Mouse (Mus musculus): ENCODE measurements around the gene Gm21987. TPM values are rescaled to one million over a fixed set of nuclear protein-coding genes. Genes with fewer than 3 reads are reported as not detected.

The Gm21987 gene
- not detected for polyA plus RNA-seq (2015; fragmentation: Illumina TruSeq; extraction: RNeasy Lipid Tissue Mini Kit (QIAGEN cat#74804); ENCODE audit: low read depth, low replicate concordance)

DNA sequence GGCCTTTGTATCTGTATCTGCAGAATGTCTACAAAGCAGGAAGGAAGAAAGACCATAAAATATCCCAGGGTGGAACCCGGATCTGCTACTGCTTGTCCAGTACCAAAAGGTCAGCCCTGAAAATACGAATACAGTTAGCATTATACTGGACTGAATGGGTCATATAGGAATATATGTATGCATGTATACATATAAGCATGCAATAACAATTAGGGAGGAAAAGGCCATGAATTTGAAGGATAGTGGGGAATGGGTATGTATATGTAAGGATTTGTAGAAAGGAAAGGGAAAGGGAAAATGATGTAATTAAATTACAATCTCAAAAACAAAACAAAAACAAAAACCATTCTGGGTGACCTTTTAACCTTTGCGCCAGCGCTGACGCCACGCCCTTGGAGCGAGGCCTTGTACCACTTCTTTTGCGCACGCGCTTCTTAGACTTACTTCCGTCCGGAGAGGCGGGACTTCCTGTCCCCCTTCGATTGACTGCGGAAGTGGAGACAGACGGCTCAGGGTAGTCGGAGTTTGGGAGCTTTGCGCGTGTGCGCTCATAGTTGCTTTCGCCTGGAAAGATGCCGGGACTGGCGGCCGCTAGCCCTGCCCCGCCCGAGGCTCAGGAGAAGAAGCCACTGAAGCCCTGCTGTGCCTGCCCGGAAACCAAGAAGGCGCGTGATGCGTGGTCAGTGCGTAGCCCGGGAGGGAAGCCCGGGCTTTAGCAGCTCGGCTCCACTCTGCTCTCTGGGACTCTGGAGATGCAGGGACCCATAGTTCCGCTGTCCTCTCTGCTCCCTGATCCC lies at the start of gene Gm21987, which contains the start of gene Cox17:
TSS of gene Gm21987 (plus strand) at position 512 of the 797 bp plus-strand sequence.
TSS of gene Cox17 (plus strand) at position 463 of the 797 bp plus-strand sequence.

DNA sequence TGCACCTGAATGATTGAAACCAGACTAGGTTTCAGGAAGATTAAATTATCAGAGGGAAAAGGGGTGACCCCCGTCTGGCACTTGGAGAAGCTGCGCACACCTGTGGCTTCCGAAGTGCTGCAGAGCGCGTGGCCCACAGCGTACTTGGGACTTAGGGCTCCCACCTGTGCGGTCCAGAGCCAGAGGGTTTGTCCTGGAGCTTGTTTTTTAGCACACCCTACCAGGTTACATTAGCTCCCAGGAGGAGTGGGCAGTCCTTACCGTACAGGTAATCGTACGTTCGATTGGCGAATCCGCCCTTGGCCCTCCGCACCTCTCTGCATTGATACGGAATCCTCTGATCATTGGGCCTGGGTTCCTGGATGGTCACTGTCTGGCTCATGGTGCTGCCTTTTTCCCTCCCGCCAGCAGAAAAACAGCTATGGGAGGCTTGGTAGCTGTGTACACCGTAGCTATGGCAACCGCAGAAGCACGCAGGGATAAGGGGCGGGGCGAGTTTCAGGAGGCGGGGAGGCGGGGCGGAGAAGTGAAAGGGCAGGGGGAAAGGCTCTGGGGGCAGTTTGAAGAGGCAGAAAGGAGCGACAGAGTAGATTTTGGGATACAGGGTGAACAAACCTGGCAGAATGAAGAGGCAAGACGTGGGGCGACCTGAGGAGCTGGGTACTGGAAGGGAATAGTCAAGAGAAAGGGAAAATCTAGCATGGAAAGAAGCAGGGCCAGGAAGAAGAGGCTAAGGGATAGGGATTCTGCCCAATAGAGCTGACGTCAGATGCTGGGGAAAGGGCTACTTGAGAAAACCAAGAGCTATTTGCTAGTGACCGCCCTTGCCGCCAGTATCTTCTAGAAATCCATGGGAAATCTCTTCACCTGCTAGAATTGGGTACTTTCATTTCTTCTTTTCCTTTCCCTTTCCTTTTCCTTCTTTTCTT lies 5.2 kb upstream of the Gm21987 start, which contains the start of gene Maats1:
TSS of gene Maats1 (minus strand) at position 748 of the 929 bp plus-strand sequence.

DNA sequence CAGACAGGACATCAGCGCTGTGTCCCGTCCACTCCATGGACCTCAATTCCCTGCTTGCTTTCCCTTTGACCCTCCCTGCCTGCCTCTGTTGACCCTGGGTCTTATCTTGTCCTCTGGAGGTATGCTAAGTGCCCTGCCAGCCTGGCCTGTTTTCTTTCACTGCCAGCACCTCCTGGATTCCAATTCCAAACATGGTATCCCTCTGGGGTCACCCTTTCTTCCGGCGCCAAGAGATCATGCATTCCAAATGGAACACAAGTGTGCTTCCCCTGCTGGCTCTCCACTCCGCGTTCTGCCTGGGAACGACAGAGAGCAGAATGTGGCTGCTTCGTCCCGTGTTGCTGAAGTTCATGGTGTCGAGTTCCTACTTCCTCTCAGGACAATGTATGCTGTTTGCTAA lies 15.1 kb downstream of the Gm21987 start, which contains the start of gene Popdc2:
TSS of gene Popdc2 (plus strand) at position 277 of the 400 bp plus-strand sequence.

Other genes starting within 250 kb of the Gm21987 start
- gene Nr1i2, start 52.2 kb upstream of the Gm21987 start, polyA plus RNA-seq (2015; fragmentation: Illumina TruSeq; extraction: RNeasy Lipid Tissue Mini Kit (QIAGEN cat#74804); ENCODE audit: low read depth, low replicate concordance), result not detected
- gene Maats1, start 4.9 kb upstream of the Gm21987 start, polyA plus RNA-seq (2015; fragmentation: Illumina TruSeq; extraction: RNeasy Lipid Tissue Mini Kit (QIAGEN cat#74804); ENCODE audit: low read depth, low replicate concordance), result 1.4 TPM
- 300 TPM for gene Cox17, start within 50 bp of the Gm21987 start, polyA plus RNA-seq (2015; fragmentation: Illumina TruSeq; extraction: RNeasy Lipid Tissue Mini Kit (QIAGEN cat#74804); ENCODE audit: low read depth, low replicate concordance)
- 0.42 TPM for gene Popdc2, start 15.2 kb downstream of the Gm21987 start, polyA plus RNA-seq (2015; fragmentation: Illumina TruSeq; extraction: RNeasy Lipid Tissue Mini Kit (QIAGEN cat#74804); ENCODE audit: low read depth, low replicate concordance)
- gene Pla1a, start 86.1 kb downstream of the Gm21987 start, polyA plus RNA-seq (2015; fragmentation: Illumina TruSeq; extraction: RNeasy Lipid Tissue Mini Kit (QIAGEN cat#74804); ENCODE audit: low read depth, low replicate concordance), result 2.7 TPM
- gene Adprh, start 105.7 kb downstream of the Gm21987 start, polyA plus RNA-seq (2015; fragmentation: Illumina TruSeq; extraction: RNeasy Lipid Tissue Mini Kit (QIAGEN cat#74804); ENCODE audit: low read depth, low replicate concordance), result 71.9 TPM
- 0.61 TPM for gene Cd80, start 108.5 kb downstream of the Gm21987 start, polyA plus RNA-seq (2015; fragmentation: Illumina TruSeq; extraction: RNeasy Lipid Tissue Mini Kit (QIAGEN cat#74804); ENCODE audit: low read depth, low replicate concordance)
- 27.7 TPM for gene Timmdc1, start 175.6 kb downstream of the Gm21987 start, polyA plus RNA-seq (2015; fragmentation: Illumina TruSeq; extraction: RNeasy Lipid Tissue Mini Kit (QIAGEN cat#74804); ENCODE audit: low read depth, low replicate concordance)
- 57.1 TPM for gene Poglut1, start 203.2 kb downstream of the Gm21987 start, polyA plus RNA-seq (2015; fragmentation: Illumina TruSeq; extraction: RNeasy Lipid Tissue Mini Kit (QIAGEN cat#74804); ENCODE audit: low read depth, low replicate concordance)
- 15.3 TPM for gene Tmem39a, start 211.7 kb downstream of the Gm21987 start, polyA plus RNA-seq (2015; fragmentation: Illumina TruSeq; extraction: RNeasy Lipid Tissue Mini Kit (QIAGEN cat#74804); ENCODE audit: low read depth, low replicate concordance)